Mouse (Mus musculus): ENCODE measurements around the gene Gm20696. TPM values are rescaled to one million over a fixed set of nuclear protein-coding genes. Genes with fewer than 3 reads are reported as not detected.

Gene Gm20696
- polyA plus RNA-seq, 1 experiment from 2014 or later, result 2.3 TPM

- H3K27ac ChIP-seq (replicated peaks), result no peak overlapping the region
- no peak for ATAC-seq (ENCODE audit: low FRiP score)
- 89% methylated on average over 16 of the region's 16 CpGs for WGBS
- H3K4me3 ChIP-seq (replicated peaks), result no peak overlapping the region
- no peak overlapping the region for H3K9ac ChIP-seq (replicated peaks)
- no peaks in the 10 kb centered on the region for H3K36me3 ChIP-seq
- H3K4me2 ChIP-seq, result no peak overlapping the region
- H3K9me3 ChIP-seq (replicated peaks), result no peaks in the 10 kb centered on the region
- 0 out of 2 replicates have a peak, but pooled peaks cover 7% of the 10 kb centered on the region for H3K4me1 ChIP-seq
- no peaks in the 10 kb centered on the region; the same call in 1 of the 2 replicates for H3K27me3 ChIP-seq (replicated peaks)
These were observed 237.0 kb downstream of the Gm20696 start for GRCm38 (mm10) chr6:99429378-99430131.

DNA sequence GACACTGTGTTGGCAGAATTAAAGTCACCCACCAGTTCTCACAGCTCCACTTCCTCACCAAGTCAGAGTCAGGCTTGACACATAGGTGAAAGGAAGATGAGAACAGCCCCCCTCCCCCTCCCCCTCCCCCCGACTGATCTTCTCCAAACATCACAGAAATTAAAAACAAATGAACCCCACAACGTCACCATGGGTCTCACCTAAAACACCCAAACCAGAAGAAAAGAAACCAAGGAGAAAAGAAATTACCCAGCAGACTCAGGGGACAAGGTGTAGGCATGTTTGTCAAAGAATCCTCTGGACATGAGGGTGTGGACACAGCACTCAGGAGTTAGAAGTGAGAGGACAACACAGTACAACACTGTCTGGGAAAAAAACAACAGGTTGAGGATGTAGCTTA is 237.6 kb downstream of the Gm20696 start:
- H3K36me3 ChIP-seq, result no peaks in the 10 kb centered on the region
- H3K4me3 ChIP-seq (replicated peaks), result no peak overlapping the region
- no peak overlapping the region for H3K27ac ChIP-seq (replicated peaks)
- 0 out of 2 replicates have a peak, but pooled peaks cover 7% of the 10 kb centered on the region for H3K4me1 ChIP-seq
- no peaks in the 10 kb centered on the region for H3K9me3 ChIP-seq (replicated peaks)
- no peak for ATAC-seq (ENCODE audit: low FRiP score)
- no peaks in the 10 kb centered on the region; the same call in 1 of the 2 replicates for H3K27me3 ChIP-seq (replicated peaks)
- 75% methylated on average over 2 of the region's 2 CpGs for WGBS
- H3K4me2 ChIP-seq, result no peak overlapping the region
- no peak overlapping the region for H3K9ac ChIP-seq (replicated peaks)

- H3K4me2 ChIP-seq, result no peak overlapping the region
- no peaks in the 10 kb centered on the region; the same call in 1 of the 2 replicates for H3K27me3 ChIP-seq (replicated peaks)
- H3K27ac ChIP-seq (replicated peaks), result no peak overlapping the region
- H3K9ac ChIP-seq (replicated peaks), result no peak overlapping the region
- ATAC-seq (ENCODE audit: low FRiP score), result no peak
- 88% methylated on average over 4 of the region's 4 CpGs for WGBS
- H3K4me1 ChIP-seq, result 0 out of 2 replicates have a peak, but pooled peaks cover 7% of the 10 kb centered on the region
- H3K9me3 ChIP-seq (replicated peaks), result no peaks in the 10 kb centered on the region
- no peak overlapping the region for H3K4me3 ChIP-seq (replicated peaks)
- no peaks in the 10 kb centered on the region for H3K36me3 ChIP-seq
These were observed 239.3 kb downstream of the Gm20696 start for GRCm38 (mm10) chr6:99427301-99427700.

DNA sequence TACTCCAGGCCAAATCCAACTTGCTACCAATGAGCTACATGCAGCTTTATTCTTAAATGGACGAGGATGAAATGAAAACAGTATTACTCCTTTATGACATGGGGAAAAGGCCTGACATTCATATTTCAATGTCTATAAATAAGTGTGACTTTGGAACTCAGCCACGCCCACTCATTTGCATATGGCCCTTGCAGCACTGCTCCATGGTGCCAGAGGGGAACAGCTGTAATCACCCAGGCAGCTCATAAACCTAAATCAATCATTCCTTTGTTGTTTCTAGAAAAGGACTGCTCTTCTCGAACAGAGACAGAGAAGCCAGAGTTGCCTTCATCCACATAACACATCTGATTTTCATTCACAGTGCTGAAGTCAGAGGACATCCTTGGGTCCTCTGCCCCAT is 241.6 kb downstream of the Gm20696 start:
- H3K4me3 ChIP-seq (replicated peaks), result no peak overlapping the region
- WGBS, result 41% methylated on average over 3 of the region's 3 CpGs
- H3K4me1 ChIP-seq, result 0 out of 2 replicates have a peak, but pooled peaks cover 7% of the 10 kb centered on the region
- H3K4me2 ChIP-seq, result no peak overlapping the region
- H3K9me3 ChIP-seq (replicated peaks), result no peaks in the 10 kb centered on the region
- ATAC-seq (ENCODE audit: low FRiP score), result no peak
- no peak overlapping the region for H3K27ac ChIP-seq (replicated peaks)
- H3K36me3 ChIP-seq, result no peaks in the 10 kb centered on the region
- no peaks in the 10 kb centered on the region for H3K27me3 ChIP-seq (replicated peaks)
- no peak overlapping the region for H3K9ac ChIP-seq (replicated peaks)

DNA sequence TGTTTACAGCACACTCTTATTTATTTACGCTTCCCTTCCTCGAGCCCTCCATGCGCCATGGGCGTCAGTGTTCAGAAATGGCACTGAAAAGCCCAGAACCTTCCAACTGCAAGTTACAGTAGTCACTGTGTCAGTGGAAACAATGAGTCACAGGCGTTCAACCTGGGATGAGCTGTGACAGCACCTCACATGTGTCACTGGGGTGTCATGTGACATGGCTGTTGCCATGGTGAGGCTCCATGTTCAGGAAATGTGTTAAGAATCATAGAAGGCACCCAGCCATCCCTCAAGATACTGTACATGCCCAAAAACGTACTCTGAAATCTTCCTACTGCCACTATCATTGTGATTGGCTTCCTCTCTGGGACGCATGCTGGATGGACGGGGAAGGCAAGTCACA is 245.9 kb downstream of the Gm20696 start:
- no peaks in the 10 kb centered on the region for H3K4me1 ChIP-seq
- no peak overlapping the region for H3K4me3 ChIP-seq (replicated peaks)
- 84% methylated on average over 8 of the region's 8 CpGs for WGBS
- H3K9ac ChIP-seq (replicated peaks), result no peak overlapping the region
- H3K27ac ChIP-seq (replicated peaks), result no peak overlapping the region
- H3K9me3 ChIP-seq (replicated peaks), result no peaks in the 10 kb centered on the region
- H3K36me3 ChIP-seq, result no peaks in the 10 kb centered on the region
- no peaks in the 10 kb centered on the region for H3K27me3 ChIP-seq (replicated peaks)
- no peak for ATAC-seq (ENCODE audit: low FRiP score)
- no peak overlapping the region for H3K4me2 ChIP-seq

- WGBS, result 93% methylated on average over 6 of the region's 6 CpGs
- no peak for ATAC-seq (ENCODE audit: low FRiP score)
- H3K9ac ChIP-seq (replicated peaks), result no peak overlapping the region
- H3K27me3 ChIP-seq (replicated peaks), result no peaks in the 10 kb centered on the region
- no peaks in the 10 kb centered on the region for H3K9me3 ChIP-seq (replicated peaks)
- no peak overlapping the region for H3K4me3 ChIP-seq (replicated peaks)
- no peaks in the 10 kb centered on the region for H3K36me3 ChIP-seq
- H3K4me1 ChIP-seq, result no peaks in the 10 kb centered on the region
- no peak overlapping the region for H3K4me2 ChIP-seq
- H3K27ac ChIP-seq (replicated peaks), result no peak overlapping the region
These were observed 254.0 kb downstream of the Gm20696 start for GRCm38 (mm10) chr6:99412598-99412997.

GRCm38 (mm10) chr6:99409602-99410001 is 257.0 kb downstream of the Gm20696 start:
- no peak for ATAC-seq (ENCODE audit: low FRiP score)
- Histone ChIP-seq H3K9me3 (replicated peaks) (no peaks in the 10 kb centered on the region), H3K4me1 (no peaks in the 10 kb centered on the region), H3K27me3 (replicated peaks) (no peaks in the 10 kb centered on the region), H3K9ac (replicated peaks) (no peak overlapping the region), H3K4me3 (replicated peaks) (no peak overlapping the region), H3K36me3 (no peaks in the 10 kb centered on the region), H3K27ac (replicated peaks) (no peak overlapping the region), H3K4me2 (no peak overlapping the region)
- 88% methylated on average over 5 of the region's 5 CpGs for WGBS

- H3K27ac ChIP-seq (replicated peaks), result no peak overlapping the region
- H3K27me3 ChIP-seq (replicated peaks), result no peaks in the 10 kb centered on the region
- no peak overlapping the region for H3K4me2 ChIP-seq
- H3K36me3 ChIP-seq, result no peaks in the 10 kb centered on the region
- no peaks in the 10 kb centered on the region for H3K4me1 ChIP-seq
- WGBS, result 94% methylated on average over 4 of the region's 4 CpGs
- no peak overlapping the region for H3K9ac ChIP-seq (replicated peaks)
- H3K9me3 ChIP-seq (replicated peaks), result no peaks in the 10 kb centered on the region
- no peak overlapping the region for H3K4me3 ChIP-seq (replicated peaks)
- no peak for ATAC-seq (ENCODE audit: low FRiP score)
These were observed 257.7 kb downstream of the Gm20696 start for GRCm38 (mm10) chr6:99408880-99409279.

DNA sequence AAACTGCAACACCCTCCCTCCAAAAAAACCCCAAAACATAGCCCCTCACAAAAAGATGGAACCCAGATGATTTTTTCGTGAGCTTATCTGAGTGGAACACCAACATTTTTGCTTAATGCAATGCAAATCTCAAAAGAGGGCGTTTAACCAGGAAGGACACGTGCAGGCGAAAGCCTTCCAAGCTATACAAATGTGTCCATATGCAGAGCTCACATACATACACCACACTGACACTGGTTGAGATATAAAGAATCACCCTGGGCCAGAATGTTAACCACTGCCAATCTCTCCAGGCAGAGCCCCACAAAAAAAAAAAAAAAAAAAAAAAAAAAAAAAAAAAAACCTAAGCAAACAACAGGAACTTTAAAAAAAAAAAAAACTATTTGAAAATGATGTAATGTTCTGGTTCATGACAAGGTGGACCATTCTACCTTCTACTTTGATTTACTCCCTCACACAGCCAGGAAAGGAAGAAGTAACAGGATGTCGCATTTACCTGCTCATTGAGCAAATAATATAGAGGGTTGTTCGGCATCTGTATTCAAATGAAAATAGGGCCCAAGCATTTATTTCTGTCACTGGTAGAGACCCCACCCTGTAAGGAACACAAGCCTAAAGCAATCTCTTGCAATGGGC is 262.7 kb downstream of the Gm20696 start:
- 86% methylated on average over 6 of the region's 6 CpGs for WGBS
- H3K9ac ChIP-seq (replicated peaks), result no peak overlapping the region
- no peaks in the 10 kb centered on the region for H3K9me3 ChIP-seq (replicated peaks)
- ATAC-seq (ENCODE audit: low FRiP score), result no peak
- H3K4me3 ChIP-seq (replicated peaks), result no peak overlapping the region
- H3K27me3 ChIP-seq (replicated peaks), result no peaks in the 10 kb centered on the region
- H3K36me3 ChIP-seq, result no peaks in the 10 kb centered on the region
- no peak overlapping the region for H3K27ac ChIP-seq (replicated peaks)
- peaks cover 8% of the 10 kb centered on the region; the same call in 1 of the 2 replicates for H3K4me1 ChIP-seq
- H3K4me2 ChIP-seq, result no peak overlapping the region

DNA sequence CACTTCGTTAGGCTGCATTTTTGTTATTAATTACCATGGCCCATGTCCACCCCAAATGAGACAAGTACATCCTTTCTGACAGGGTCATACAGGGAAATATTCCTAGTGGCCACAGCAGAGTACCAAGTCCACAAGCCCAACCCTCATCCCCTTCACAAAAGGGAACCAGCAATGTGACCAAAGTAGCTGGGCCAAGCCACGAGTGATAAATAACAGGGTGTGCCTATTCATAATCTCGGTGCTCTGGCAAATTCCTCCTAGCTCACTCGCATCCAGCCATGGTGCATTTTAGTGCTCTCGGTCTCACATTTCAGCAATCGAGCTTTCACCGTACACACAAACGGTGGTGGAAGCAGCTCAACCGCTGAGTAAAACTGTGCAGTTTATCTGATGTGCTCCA is 263.7 kb downstream of the Gm20696 start:
- Histone ChIP-seq H3K4me3 (replicated peaks) (no peak overlapping the region), H3K9ac (replicated peaks) (no peak overlapping the region), H3K36me3 (no peaks in the 10 kb centered on the region), H3K9me3 (replicated peaks) (no peaks in the 10 kb centered on the region), H3K27me3 (replicated peaks) (no peaks in the 10 kb centered on the region), H3K27ac (replicated peaks) (no peak overlapping the region), H3K4me1 (peaks cover 8% of the 10 kb centered on the region; the same call in 1 of the 2 replicates), H3K4me2 (no peak overlapping the region)
- no peak for ATAC-seq (ENCODE audit: low FRiP score)
- 63% methylated on average over 9 of the region's 9 CpGs for WGBS

DNA sequence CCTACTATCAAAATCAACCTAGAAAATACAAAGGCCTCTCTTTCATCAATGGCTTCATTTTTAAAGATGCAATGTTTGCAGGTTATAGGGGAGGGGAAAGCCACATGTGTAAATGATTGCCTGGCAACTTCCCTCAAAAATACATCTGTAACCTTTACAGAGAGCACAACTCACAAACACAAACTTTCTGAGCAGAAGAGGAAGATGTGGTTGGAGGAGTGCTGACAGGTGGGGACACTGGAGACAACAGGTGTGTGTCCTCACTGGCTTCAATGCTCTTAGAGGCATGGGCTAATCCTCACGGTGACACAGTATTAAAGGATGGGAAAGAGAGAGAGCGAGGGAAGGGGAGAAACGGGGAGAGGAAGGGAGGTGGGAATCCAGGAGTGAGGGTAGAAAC is 264.2 kb downstream of the Gm20696 start:
- ATAC-seq (ENCODE audit: low FRiP score), result no peak
- WGBS, result 82% methylated on average over 3 of the region's 3 CpGs

DNA sequence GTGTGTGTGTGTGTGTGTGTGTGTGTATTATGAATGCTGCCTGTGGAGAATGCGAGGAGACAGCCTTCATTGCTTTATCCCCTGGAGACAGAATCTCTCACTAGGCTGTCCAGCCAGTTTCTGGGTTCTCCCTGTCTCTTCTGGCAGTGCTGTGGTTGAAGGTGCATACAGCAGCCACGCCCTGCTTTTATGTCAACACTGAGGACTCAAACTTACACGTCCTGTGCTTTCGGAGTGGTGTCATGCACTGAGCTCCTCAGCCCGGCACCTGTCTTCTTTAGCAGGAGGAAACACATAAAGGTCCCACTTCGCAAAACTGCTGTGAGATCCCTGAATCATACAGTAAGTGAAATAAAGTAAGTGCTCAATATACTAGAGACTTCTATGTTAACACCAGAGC is 264.8 kb downstream of the Gm20696 start:
- WGBS, result 71% methylated on average over 6 of the region's 6 CpGs
- no peak overlapping the region for H3K27ac ChIP-seq (replicated peaks)
- H3K4me3 ChIP-seq (replicated peaks), result no peak overlapping the region
- no peak for ATAC-seq (ENCODE audit: low FRiP score)
- no peaks in the 10 kb centered on the region for H3K9me3 ChIP-seq (replicated peaks)
- peaks cover 8% of the 10 kb centered on the region; the same call in 1 of the 2 replicates for H3K4me1 ChIP-seq
- H3K9ac ChIP-seq (replicated peaks), result no peak overlapping the region
- no peak overlapping the region for H3K4me2 ChIP-seq
- H3K36me3 ChIP-seq, result no peaks in the 10 kb centered on the region
- no peaks in the 10 kb centered on the region for H3K27me3 ChIP-seq (replicated peaks)

More for the DNA sequence above, 264.2 kb downstream of the Gm20696 start:
- H3K9me3 ChIP-seq (replicated peaks), result no peaks in the 10 kb centered on the region
- H3K9ac ChIP-seq (replicated peaks), result no peak overlapping the region
- H3K27me3 ChIP-seq (replicated peaks), result no peaks in the 10 kb centered on the region
- H3K4me3 ChIP-seq (replicated peaks), result no peak overlapping the region
- peaks cover 8% of the 10 kb centered on the region; the same call in 1 of the 2 replicates for H3K4me1 ChIP-seq
- no peaks in the 10 kb centered on the region for H3K36me3 ChIP-seq
- no peak overlapping the region for H3K4me2 ChIP-seq
- no peak overlapping the region for H3K27ac ChIP-seq (replicated peaks)

All from neural tube, embryonic 15.5 days (tissue).